ENCODE assay signal across 12 mouse cellular contexts in the genomic region with DNA sequence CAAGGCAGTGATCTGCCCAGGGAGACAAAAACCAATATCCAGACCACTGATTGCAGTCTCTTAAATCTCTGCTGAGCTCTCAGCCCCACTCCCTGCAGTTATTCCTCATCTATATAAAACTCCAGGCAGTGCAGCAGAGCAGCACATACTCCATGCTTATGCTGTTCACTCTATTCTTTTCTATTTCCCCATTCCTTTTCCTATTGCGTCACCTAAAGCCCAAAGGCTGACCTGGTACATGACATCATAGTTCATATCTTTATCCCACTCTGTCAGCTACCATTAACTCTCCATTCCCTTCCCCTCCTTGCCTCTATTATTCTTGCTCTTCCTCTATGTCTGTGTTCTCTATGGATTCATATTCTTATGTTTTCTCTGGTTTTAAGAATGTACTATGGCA.
"Had no signal": no experiment of that assay in that cellular context is flagged by ENCODE, and none has a peak within 500 bp of the region (broad histone marks: within the 10 kb centered on the region; RNA-seq: fewer than 3 reads in every experiment).

No protein-coding gene starts in this region.

- H3K4me1 ChIP-seq: limb, embryonic 10.5 days; liver, embryonic 15.5 days; neural tube, embryonic 12.5 days had no signal

- H3K9me3 ChIP-seq: limb, embryonic 10.5 days; liver, embryonic 15.5 days; neural tube, embryonic 12.5 days had no signal

- H3K36me3 ChIP-seq: limb, embryonic 10.5 days; liver, embryonic 15.5 days; neural tube, embryonic 12.5 days had no signal

- H3K27me3 ChIP-seq: liver, embryonic 15.5 days; neural tube, embryonic 12.5 days had no signal

- H3K4me3 ChIP-seq: limb, embryonic 10.5 days; liver, embryonic 15.5 days; neural tube, embryonic 12.5 days had no signal

- H3K27ac ChIP-seq: limb, embryonic 10.5 days; liver, embryonic 15.5 days; macrophage; neural tube, embryonic 12.5 days; stomach, postnatal 0 days had no signal

- H3K4me2 ChIP-seq: liver, embryonic 11.5 days; liver, embryonic 15.5 days; neural tube, embryonic 12.5 days had no signal

- H3K9ac ChIP-seq: liver, embryonic 15.5 days; neural tube, embryonic 12.5 days had no signal

- DNase-seq: kidney, adult 8-10 months; kidney, postnatal 25 days; lung, adult 2 months; lung, postnatal 14 days; midbrain, embryonic 14.5 days; thymus, postnatal 4 days had no signal
